Comparison of ENCODE assay signal across 8 mouse cellular contexts in genomic region chr17:24168590-24169277, GRCm38 (mm10). TPM values are rescaled to one million over a fixed set of nuclear protein-coding genes. Genes with fewer than 3 reads are reported as not detected.
DNase-seq lines count a peak whose midpoint lies in the region; ATAC-seq and TF ChIP-seq lines count a peak whose summit lies in the region.

No protein-coding gene starts in this region.

- peaks cover 33% of the 10 kb centered on the region for H3K36me3 ChIP-seq in hindbrain, embryonic 10.5 days

- in situ Hi-C loops in Patski (cut with MboI; ENCODE audit: low pct_unique_long_range_greater_than_20kb) = no loop called here

- DNase-seq in Patski (ENCODE audit: low read depth, low spot score) = no peak
- peak; percentile 77 to 81 for DNase-seq in cerebellum, adult 2 months
- peak; percentile 76 for DNase-seq in forelimb bud, embryonic 11.5 days (ENCODE audit: low read depth, low spot score)
- peak; percentile 74 for DNase-seq in hindbrain, embryonic 10.5 days (ENCODE audit: low spot score)
- DNase-seq in left cerebral cortex, adult 11 months (ENCODE audit: low spot score) = peak; percentile 74
- DNase-seq in lung, postnatal 36 days = peak; percentile 65
- DNase-seq in right cerebral cortex, adult 2 months (ENCODE audit: low spot score in 2 of 2) = peak; percentile 70 to 80
- DNase-seq in yolk sac, embryonic 10.5 days (ENCODE audit: low spot score) = peak; percentile 79

- CTCF ChIA-PET in Patski (lab: Charles Lee) = interaction anchor here (1.2 kb wide), 1 partner anchor 16 kb away, joined by 3 read pairs; no protein-coding TSS in a partner anchor

- H3K4me3 ChIP-seq in cerebellum, adult 2 months (replicated peaks; ENCODE audit: insufficient read depth, low read depth, low read length) = peak overlapping the region; percentile 95
- H3K4me3 ChIP-seq in hindbrain, embryonic 10.5 days = peak overlapping the region; percentile 96

- no peak for TF ChIP-seq POLR2A in cerebellum, adult 2 months (IDR thresholded peaks at IDR 0.05; ENCODE audit: borderline replicate concordance, insufficient read depth, low read length)

- peaks cover 12% of the 10 kb centered on the region for H3K4me1 ChIP-seq in cerebellum, adult 2 months (ENCODE audit: control insufficient read depth, insufficient read depth, low read length)
- peaks cover 27% of the 10 kb centered on the region for H3K4me1 ChIP-seq in hindbrain, embryonic 10.5 days (replicated peaks)

- H3K27ac ChIP-seq in cerebellum, adult 2 months (ENCODE audit: insufficient read depth, low read length) = peak overlapping the region; percentile 100
- H3K27ac ChIP-seq in hindbrain, embryonic 10.5 days = peak overlapping the region; percentile 100

- WGBS in cerebellum, adult 2 months = 1% methylated on average over 41 of the region's 41 CpGs
- WGBS in hindbrain, embryonic 10.5 days = under 1% methylated on average over 41 of the region's 41 CpGs

- ATAC-seq in Patski = peak; percentile 32

- no peaks in the 10 kb centered on the region for H3K9me3 ChIP-seq in hindbrain, embryonic 10.5 days

- H3K27me3 ChIP-seq in Patski = no peaks in the 10 kb centered on the region
- H3K27me3 ChIP-seq in cerebellum, adult 2 months (ENCODE audit: control insufficient read depth, insufficient read depth, low read length) = no peaks in the 10 kb centered on the region
- no peaks in the 10 kb centered on the region for H3K27me3 ChIP-seq in hindbrain, embryonic 10.5 days (ENCODE audit: insufficient read depth, poor library complexity, severe bottlenecking)

- POLR2A ChIA-PET in Patski (lab: Charles Lee) = interaction anchor here (0.6 to 1.5 kb wide), 4 partner anchors 15 to 240 kb away, joined by 3 to 6 read pairs (median 3); no protein-coding TSS in a partner anchor

- no peak for TF ChIP-seq CTCF in Patski (IDR thresholded peaks at IDR 0.05)
- TF ChIP-seq CTCF in cerebellum, adult 2 months (IDR thresholded peaks at IDR 0.05; ENCODE audit: borderline replicate concordance, insufficient read depth, low read depth, low read length) = no peak

RNA-seq across cellular contexts. Expression of gene Atp6v0c, which starts 0.8 kb away (rescaled TPM):
- polyA plus RNA-seq in Patski (2021) = 426 TPM
- 2,309 TPM in 2 replicates for polyA plus RNA-seq in cerebellum, adult 2 months (2012; rRNA removed)
- polyA plus RNA-seq in hindbrain, embryonic 10.5 days (2016; fragmentation: Nextera tagmentation; extraction: Ambion mirVana) = 488 and 579 TPM in 2 replicates

RNA-seq across cellular contexts. Expression of gene Amdhd2, which starts 5.2 kb away (rescaled TPM):
- 69.3 TPM for polyA plus RNA-seq in Patski (2021)
- 37.0 and 40.1 TPM in 2 replicates for polyA plus RNA-seq in cerebellum, adult 2 months (2012; rRNA removed)
- polyA plus RNA-seq in hindbrain, embryonic 10.5 days (2016; fragmentation: Nextera tagmentation; extraction: Ambion mirVana) = 42.9 and 50.0 TPM in 2 replicates

RNA-seq across cellular contexts. Expression of gene Pdpk1, which starts 18.0 kb away (rescaled TPM):
- 31.3 TPM for polyA plus RNA-seq in Patski (2021)
- 39.9 and 41.5 TPM in 2 replicates for polyA plus RNA-seq in cerebellum, adult 2 months (2012; rRNA removed)
- polyA plus RNA-seq in hindbrain, embryonic 10.5 days (2016; fragmentation: Nextera tagmentation; extraction: Ambion mirVana) = 30.4 and 32.9 TPM in 2 replicates

RNA-seq across cellular contexts. Expression of gene Tbc1d24, which starts 36.6 kb away (rescaled TPM):
- 9.2 TPM for polyA plus RNA-seq in Patski (2021)
- 45.6 and 50.3 TPM in 2 replicates for polyA plus RNA-seq in cerebellum, adult 2 months (2012; rRNA removed)
- polyA plus RNA-seq in hindbrain, embryonic 10.5 days (2016; fragmentation: Nextera tagmentation; extraction: Ambion mirVana) = 6.0 and 6.4 TPM in 2 replicates

RNA-seq across cellular contexts. Expression of gene Ntn3, which starts 40.6 kb away (rescaled TPM):
- 0.08 TPM for polyA plus RNA-seq in Patski (2021)
- 3.8 and 4.5 TPM in 2 replicates for polyA plus RNA-seq in cerebellum, adult 2 months (2012; rRNA removed)
- polyA plus RNA-seq in hindbrain, embryonic 10.5 days (2016; fragmentation: Nextera tagmentation; extraction: Ambion mirVana) = 4.8 and 7.3 TPM in 2 replicates
